Mouse (Mus musculus): ENCODE data around the gene Sgms2. TPM values are rescaled to one million over a fixed set of nuclear protein-coding genes. Genes with fewer than 3 reads are reported as not detected.

Sgms2 gene
- polyA plus RNA-seq, 1 experiment = 4.2 TPM

GRCm38 (mm10) chr3:131522243-131522642 is 31.0 kb upstream of the Sgms2 start:
- Histone ChIP-seq H3K27me3 (ENCODE audit: control insufficient read depth, insufficient read depth, insufficient read length) (no peaks in the 10 kb centered on the region), H3K4me3 (no peak overlapping the region), H3ac (ENCODE audit: control insufficient read depth, insufficient read length) (no peak overlapping the region), H3K36me3 (ENCODE audit: control insufficient read depth, insufficient read depth) (no peaks in the 10 kb centered on the region), H3K4me2 (ENCODE audit: low read depth) (peak overlapping the region; percentile 52), H3K79me2 (ENCODE audit: control insufficient read depth, insufficient read depth) (no peaks in the 10 kb centered on the region)
- no peak for TF ChIP-seq SRF (IDR thresholded peaks at IDR 0.05; ENCODE audit: control insufficient read depth, insufficient read length, low read depth)
- 0 out of 2 replicates have a peak, but pooled peaks have one; percentile 40 for TF ChIP-seq CEBPB (IDR thresholded peaks at IDR 0.05; ENCODE audit: insufficient read depth, poor library complexity, severe bottlenecking)

DNA sequence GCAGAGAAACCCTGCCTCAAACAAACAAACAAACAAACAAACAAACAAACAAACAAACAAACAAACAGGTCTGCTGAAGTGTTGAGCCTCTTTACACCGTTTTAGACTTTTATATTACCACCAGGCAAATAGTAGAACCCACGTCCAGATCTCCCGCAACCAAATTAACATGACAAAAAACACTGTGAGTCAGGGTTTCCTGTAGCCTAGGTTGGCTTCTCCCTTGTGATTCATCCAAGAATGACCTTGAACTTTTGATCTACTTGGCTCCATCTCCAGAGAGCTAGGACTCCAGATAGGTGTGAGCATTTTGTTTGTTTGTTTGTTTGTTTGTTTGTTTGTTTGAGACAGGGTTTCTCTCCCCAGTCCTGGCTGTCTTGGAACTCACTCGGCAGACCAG is 30.0 kb upstream of the Sgms2 start:
- Histone ChIP-seq H3K79me2 (ENCODE audit: control insufficient read depth, insufficient read depth) (no peaks in the 10 kb centered on the region), H3K27me3 (ENCODE audit: control insufficient read depth, insufficient read depth, insufficient read length) (no peaks in the 10 kb centered on the region), H3K4me2 (ENCODE audit: low read depth) (no peak overlapping the region), H3K36me3 (ENCODE audit: control insufficient read depth, insufficient read depth) (no peaks in the 10 kb centered on the region), H3K4me3 (no peak overlapping the region), H3ac (ENCODE audit: control insufficient read depth, insufficient read length) (no peak overlapping the region)
- TF ChIP-seq TCF3 (IDR thresholded peaks at IDR 0.05; ENCODE audit: insufficient read length, low read depth) (no peak), MYOG (IDR thresholded peaks at IDR 0.05; ENCODE audit: control insufficient read depth in 1 of 3, insufficient read depth in 1 of 3, insufficient read length in 2 of 3, low read depth in 2 of 3) (no peak), MYOD1 (IDR thresholded peaks at IDR 0.05; ENCODE audit: control insufficient read depth in 1 of 3, insufficient read length in 2 of 3, low read depth in 2 of 3) (no peak), POLR2AphosphoS2 (IDR thresholded peaks at IDR 0.05; ENCODE audit: insufficient read length, low read depth) (no peak), MAX (IDR thresholded peaks at IDR 0.05; ENCODE audit: low read depth) (no peak), USF1 (IDR thresholded peaks at IDR 0.05; ENCODE audit: low read depth) (no peak), REST (IDR thresholded peaks at IDR 0.05; ENCODE audit: insufficient read depth, insufficient read length) (no peak), TCF12 (IDR thresholded peaks at IDR 0.05; ENCODE audit: insufficient read depth, poor library complexity, severe bottlenecking) (no peak), CEBPB (IDR thresholded peaks at IDR 0.05; ENCODE audit: insufficient read depth, poor library complexity, severe bottlenecking) (no peak), POLR2A (IDR thresholded peaks at IDR 0.05; ENCODE audit: insufficient read length, low read depth) (no peak), SRF (IDR thresholded peaks at IDR 0.05; ENCODE audit: control insufficient read depth, insufficient read length, low read depth) (no peak), E2F4 (IDR thresholded peaks at IDR 0.05; ENCODE audit: insufficient read depth) (no peak)

GRCm38 (mm10) chr3:131517756-131518155 is 26.5 kb upstream of the Sgms2 start:
- Histone ChIP-seq H3K4me2 (ENCODE audit: low read depth) (no peak overlapping the region), H3K27me3 (ENCODE audit: control insufficient read depth, insufficient read depth, insufficient read length) (no peaks in the 10 kb centered on the region), H3K4me3 (no peak overlapping the region), H3K36me3 (ENCODE audit: control insufficient read depth, insufficient read depth) (no peaks in the 10 kb centered on the region), H3K79me2 (ENCODE audit: control insufficient read depth, insufficient read depth) (no peaks in the 10 kb centered on the region), H3ac (ENCODE audit: control insufficient read depth, insufficient read length) (no peak overlapping the region)
- TF ChIP-seq SRF (IDR thresholded peaks at IDR 0.05; ENCODE audit: control insufficient read depth, insufficient read length, low read depth) (no peak), TCF3 (IDR thresholded peaks at IDR 0.05; ENCODE audit: insufficient read length, low read depth) (no peak), MAX (IDR thresholded peaks at IDR 0.05; ENCODE audit: low read depth) (no peak), E2F4 (IDR thresholded peaks at IDR 0.05; ENCODE audit: insufficient read depth) (no peak), POLR2A (IDR thresholded peaks at IDR 0.05; ENCODE audit: insufficient read length, low read depth) (no peak), REST (IDR thresholded peaks at IDR 0.05; ENCODE audit: insufficient read depth, insufficient read length) (no peak), MYOG (IDR thresholded peaks at IDR 0.05; ENCODE audit: control insufficient read depth in 1 of 3, insufficient read depth in 1 of 3, insufficient read length in 2 of 3, low read depth in 2 of 3) (no peak), USF1 (IDR thresholded peaks at IDR 0.05; ENCODE audit: low read depth) (no peak), CEBPB (IDR thresholded peaks at IDR 0.05; ENCODE audit: insufficient read depth, poor library complexity, severe bottlenecking) (no peak), TCF12 (IDR thresholded peaks at IDR 0.05; ENCODE audit: insufficient read depth, poor library complexity, severe bottlenecking) (no peak)

- TF ChIP-seq POLR2AphosphoS2 (IDR thresholded peaks at IDR 0.05; ENCODE audit: insufficient read length, low read depth) = no peak
- TF ChIP-seq MAX (IDR thresholded peaks at IDR 0.05; ENCODE audit: low read depth) = no peak
- no peak for TF ChIP-seq REST (IDR thresholded peaks at IDR 0.05; ENCODE audit: insufficient read depth, insufficient read length)
- no peak for TF ChIP-seq MYOD1 (IDR thresholded peaks at IDR 0.05; ENCODE audit: control insufficient read depth in 1 of 3, insufficient read length in 2 of 3, low read depth in 2 of 3)
- no peak for TF ChIP-seq USF1 (IDR thresholded peaks at IDR 0.05; ENCODE audit: low read depth)
- no peak for TF ChIP-seq SRF (IDR thresholded peaks at IDR 0.05; ENCODE audit: control insufficient read depth, insufficient read length, low read depth)
- no peak for TF ChIP-seq TCF3 (IDR thresholded peaks at IDR 0.05; ENCODE audit: insufficient read length, low read depth)
- no peak for TF ChIP-seq E2F4 (IDR thresholded peaks at IDR 0.05; ENCODE audit: insufficient read depth)
- no peak for TF ChIP-seq CEBPB (IDR thresholded peaks at IDR 0.05; ENCODE audit: insufficient read depth, poor library complexity, severe bottlenecking)
- no peak for TF ChIP-seq POLR2A (IDR thresholded peaks at IDR 0.05; ENCODE audit: insufficient read length, low read depth)
- TF ChIP-seq MYOG (IDR thresholded peaks at IDR 0.05; ENCODE audit: control insufficient read depth in 1 of 3, insufficient read depth in 1 of 3, insufficient read length in 2 of 3, low read depth in 2 of 3) = no peak
- TF ChIP-seq TCF12 (IDR thresholded peaks at IDR 0.05; ENCODE audit: insufficient read depth, poor library complexity, severe bottlenecking) = no peak
- H3K4me2 ChIP-seq (ENCODE audit: low read depth) = no peak overlapping the region
- no peak overlapping the region for H3ac ChIP-seq (ENCODE audit: control insufficient read depth, insufficient read length)
- H3K79me2 ChIP-seq (ENCODE audit: control insufficient read depth, insufficient read depth) = no peaks in the 10 kb centered on the region
- no peaks in the 10 kb centered on the region for H3K27me3 ChIP-seq (ENCODE audit: control insufficient read depth, insufficient read depth, insufficient read length)
- no peaks in the 10 kb centered on the region for H3K36me3 ChIP-seq (ENCODE audit: control insufficient read depth, insufficient read depth)
- no peak overlapping the region for H3K4me3 ChIP-seq
These were observed 25.3 kb upstream of the Sgms2 start for GRCm38 (mm10) chr3:131516332-131516999.

- H3ac ChIP-seq (ENCODE audit: control insufficient read depth, insufficient read length) = no peak overlapping the region
- H3K36me3 ChIP-seq (ENCODE audit: control insufficient read depth, insufficient read depth) = no peaks in the 10 kb centered on the region
- no peak overlapping the region for H3K4me2 ChIP-seq (ENCODE audit: low read depth)
- H3K4me3 ChIP-seq = no peak overlapping the region
- H3K27me3 ChIP-seq (ENCODE audit: control insufficient read depth, insufficient read depth, insufficient read length) = no peaks in the 10 kb centered on the region
- H3K79me2 ChIP-seq (ENCODE audit: control insufficient read depth, insufficient read depth) = no peaks in the 10 kb centered on the region
- no peak for TF ChIP-seq TCF3 (IDR thresholded peaks at IDR 0.05; ENCODE audit: insufficient read length, low read depth)
These were observed 20.4 kb upstream of the Sgms2 start for GRCm38 (mm10) chr3:131511616-131512015.
